Mouse (Mus musculus) heart, adult 2 months (tissue): ENCODE results near the gene Cd274. TPM values are rescaled to one million over a fixed set of nuclear protein-coding genes. Genes with fewer than 3 reads are reported as not detected.

Experiments used
- DNase-seq, 2 experiments: peaks; one replicate each; pipeline ENCODE4 v3.0.0; 2021
- H3K27ac ChIP-seq: fragments of 200-600 bp; 2 replicates; pipeline ENCODE4 v1.8.1; 2022
- H3K27me3 ChIP-seq: fragments of 200-500 bp; 2 replicates; pipeline ENCODE4 v1.6.1; 2012; ENCODE audit warnings: mild to moderate bottlenecking, low read length, inconsistent platforms, mixed read lengths; ENCODE audit not compliant: control insufficient read depth, insufficient read depth
- H3K36me3 ChIP-seq: fragments of 200-500 bp; 2 replicates; pipeline ENCODE4 v1.6.1; 2012; ENCODE audit warnings: low read length, inconsistent platforms; ENCODE audit not compliant: control insufficient read depth, insufficient read depth
- H3K4me1 ChIP-seq: fragments of 200-500 bp; 2 replicates; pipeline ENCODE4 v1.6.1; 2011; ENCODE audit warnings: low read length; ENCODE audit not compliant: control insufficient read depth, insufficient read depth
- H3K4me3 ChIP-seq: fragments of 200-600 bp; 2 replicates; pipeline ENCODE4 v1.8.1; 2022
- H3K79me2 ChIP-seq: fragments of 200-500 bp; replicated peaks from 2 replicates; pipeline ENCODE4 v1.6.1; 2012; ENCODE audit warnings: mild to moderate bottlenecking, inconsistent platforms, low read length, moderate library complexity, mixed read lengths; ENCODE audit not compliant: control insufficient read depth, insufficient read depth
- H3K9ac ChIP-seq: fragments of 200-500 bp; 2 replicates; pipeline ENCODE4 v1.6.1; 2012; ENCODE audit warnings: low read depth, mild to moderate bottlenecking, control low read depth, inconsistent platforms, low read length, mixed read lengths
- CTCF ChIP-seq: fragments of 200-600 bp; IDR thresholded peaks from 2 replicates; pipeline ENCODE4 v1.8.1; 2022; ENCODE audit warnings: antibody characterized with exemption, mild to moderate bottlenecking, moderate library complexity
- EP300 ChIP-seq: fragments of 200-500 bp; IDR thresholded peaks from 2 replicates; pipeline ENCODE4 v1.6.1; 2011; ENCODE audit warnings: low read depth, low read length, control low read depth; ENCODE audit not compliant: insufficient read depth
- POLR2A ChIP-seq: fragments of 200-500 bp; IDR thresholded peaks from 2 replicates; pipeline ENCODE4 v1.6.1; 2011; ENCODE audit warnings: mild to moderate bottlenecking, low read depth, low read length, control low read depth; ENCODE audit not compliant: insufficient read depth
- WGBS: fragments of 180-500 bp; shearing (Covaris S2); methylation state at CpG from one replicate; pipeline ENCODE4 v1.1.7; 2018; 5-methylcytosine and 5-hydroxymethylcytosine counted together
- intact Hi-C: fragments of 180-260 bp; cut with DNase I; formaldehyde crosslinking; loops from one replicate; pipeline ENCODE4 v1.15.1; 2025
- polyA plus RNA-seq: library from polyadenylated mRNA; depleted of rRNA; stranded (reverse); fragments of >200 nt; gene quantifications from 2 replicates; pipeline ENCODE4 v1.2.3, GENCODE M21; 2012
- total RNA-seq, 2 experiments: library from RNA; stranded (reverse); gene quantifications; 2 replicates each; pipeline ENCODE4 v1.2.3; 2021

Cd274 gene
- total and polyA plus RNA-seq, 3 experiments = 1.8 to 5.4 (median 4.3) TPM

- no peaks in the 10 kb centered on the region for H3K4me1 ChIP-seq
- WGBS = 89% methylated on average over 14 of the region's 14 CpGs
These were observed 12.8 kb downstream of the Cd274 start for GRCm38 (mm10) chr19:29379839-29380603.

GRCm38 (mm10) chr19:29383368-29383767 lies 16.1 kb downstream of the Cd274 start:
- no peak for DNase-seq
- Histone ChIP-seq H3K9ac (no peak overlapping the region), H3K4me1 (no peaks in the 10 kb centered on the region), H3K27ac (no peak overlapping the region), H3K4me3 (no peak overlapping the region), H3K27me3 (no peaks in the 10 kb centered on the region), H3K36me3 (no peaks in the 10 kb centered on the region), H3K79me2 (no peaks in the 10 kb centered on the region)
- TF ChIP-seq POLR2A (no peak), CTCF (no peak), EP300 (no peak)
- WGBS = 91% methylated on average over 5 of the region's 5 CpGs
- intact Hi-C loops = no loop called here

More at GRCm38 (mm10) chr19:29379839-29380603, 12.8 kb downstream of the Cd274 start:
- H3K36me3 ChIP-seq = no peaks in the 10 kb centered on the region
- H3K4me3 ChIP-seq = no peak overlapping the region
- H3K27me3 ChIP-seq = no peaks in the 10 kb centered on the region
- no peak overlapping the region for H3K9ac ChIP-seq
- DNase-seq = no peak
- H3K27ac ChIP-seq = no peak overlapping the region
- H3K79me2 ChIP-seq = no peaks in the 10 kb centered on the region
- intact Hi-C loops = no loop called here
- TF ChIP-seq POLR2A = no peak
- TF ChIP-seq CTCF = no peak
- TF ChIP-seq EP300 = no peak

- Histone ChIP-seq H3K79me2 (no peaks in the 10 kb centered on the region), H3K27ac (no peak overlapping the region), H3K36me3 (no peaks in the 10 kb centered on the region), H3K4me3 (no peak overlapping the region), H3K27me3 (no peaks in the 10 kb centered on the region), H3K9ac (no peak overlapping the region), H3K4me1 (no peaks in the 10 kb centered on the region)
- no peak for DNase-seq
- intact Hi-C loops = no loop called here
- 87% methylated on average over 9 of the region's 9 CpGs for WGBS
- TF ChIP-seq CTCF (no peak), EP300 (no peak), POLR2A (no peak)
These were observed 17.2 kb downstream of the Cd274 start for GRCm38 (mm10) chr19:29384412-29384811.

GRCm38 (mm10) chr19:29384994-29385393 lies 17.7 kb downstream of the Cd274 start:
- no peak for DNase-seq
- no peaks in the 10 kb centered on the region for H3K79me2 ChIP-seq
- no peak overlapping the region for H3K27ac ChIP-seq
- H3K4me3 ChIP-seq = no peak overlapping the region
- TF ChIP-seq EP300 (no peak), CTCF (no peak), POLR2A (no peak)
- intact Hi-C loops = no loop called here
- no peaks in the 10 kb centered on the region for H3K27me3 ChIP-seq
- no peak overlapping the region for H3K9ac ChIP-seq
- H3K4me1 ChIP-seq = no peaks in the 10 kb centered on the region
- 77% methylated on average over 6 of the region's 6 CpGs for WGBS
- no peaks in the 10 kb centered on the region for H3K36me3 ChIP-seq

- Histone ChIP-seq H3K27ac (no peak overlapping the region), H3K36me3 (no peaks in the 10 kb centered on the region), H3K79me2 (no peaks in the 10 kb centered on the region), H3K4me3 (no peak overlapping the region), H3K27me3 (no peaks in the 10 kb centered on the region), H3K4me1 (no peaks in the 10 kb centered on the region), H3K9ac (no peak overlapping the region)
- intact Hi-C loops = no loop called here
- TF ChIP-seq CTCF (no peak), EP300 (no peak), POLR2A (no peak)
- WGBS = 82% methylated on average over 4 of the region's 4 CpGs
- no peak for DNase-seq
These were observed 18.6 kb downstream of the Cd274 start for GRCm38 (mm10) chr19:29385822-29386221.

GRCm38 (mm10) chr19:29388818-29389217 lies 21.6 kb downstream of the Cd274 start:
- Histone ChIP-seq H3K9ac (no peak overlapping the region), H3K4me1 (no peaks in the 10 kb centered on the region), H3K79me2 (no peaks in the 10 kb centered on the region), H3K36me3 (no peaks in the 10 kb centered on the region), H3K27ac (no peak overlapping the region), H3K27me3 (no peaks in the 10 kb centered on the region), H3K4me3 (no peak overlapping the region)
- peak; percentile 16; the same call in 1 of the 2 replicates for TF ChIP-seq CTCF
- no peak for TF ChIP-seq POLR2A
- TF ChIP-seq EP300 = no peak
- DNase-seq = no peak
- intact Hi-C loops = no loop called here
- 89% methylated on average over 1 of the region's 1 CpGs for WGBS
